Mouse (Mus musculus): ENCODE measurements around the gene Slc25a42. TPM values are rescaled to one million over a fixed set of nuclear protein-coding genes. Genes with fewer than 3 reads are reported as not detected.
A peak's percentile ranks its signal among the peaks of the same experiment; 100 is the strongest.

Gene Slc25a42
- polyA plus RNA-seq, 1 experiment, result 129 TPM

- no peaks in the 10 kb centered on the region; the same call in 1 of the 2 replicates for H3K36me3 ChIP-seq (ENCODE audit: control insufficient read depth, insufficient read depth, low read length)
- no peak overlapping the region for H3K4me3 ChIP-seq (ENCODE audit: insufficient read depth, low read depth, low read length)
- no peak for DNase-seq
- WGBS, result 71% methylated on average over 5 of the region's 5 CpGs
- TF ChIP-seq CTCF (conservative IDR thresholded peaks at IDR 0.05; ENCODE audit: insufficient read depth, insufficient read length, low read depth, low read length) (no peak), POLR2A (IDR thresholded peaks at IDR 0.05; ENCODE audit: low read depth, low read length) (no peak)
- no peak overlapping the region for H3K27ac ChIP-seq (ENCODE audit: insufficient read depth, low read depth, low read length)
- H3K27me3 ChIP-seq (replicated peaks; ENCODE audit: control insufficient read depth, insufficient read depth, low read length), result no peaks in the 10 kb centered on the region
- peaks cover 8% of the 10 kb centered on the region for H3K4me1 ChIP-seq (ENCODE audit: control insufficient read depth, insufficient read depth, low read length)
These were observed 38.8 kb downstream of the Slc25a42 start for GRCm38 (mm10) chr8:70173320-70173719.

- 1% methylated on average over 27 of the region's 27 CpGs for WGBS
- H3K4me3 ChIP-seq (ENCODE audit: insufficient read depth, low read depth, low read length), result peak within 1 kb of the TSS; percentile 80
- peak; percentile 98 for DNase-seq
- H3K36me3 ChIP-seq (ENCODE audit: control insufficient read depth, insufficient read depth, low read length), result no peaks in the 10 kb centered on the region
- no peaks in the 10 kb centered on the region for H3K27me3 ChIP-seq (replicated peaks; ENCODE audit: control insufficient read depth, insufficient read depth, low read length)
- H3K4me1 ChIP-seq (ENCODE audit: control insufficient read depth, insufficient read depth, low read length), result peaks cover 8% of the 10 kb centered on the region
- peak within 1 kb of the TSS; percentile 58; the same call in 1 of the 2 replicates for H3K27ac ChIP-seq (ENCODE audit: insufficient read depth, low read depth, low read length)
- TF ChIP-seq POLR2A (IDR thresholded peaks at IDR 0.05; ENCODE audit: low read depth, low read length) (peak; percentile 61), CTCF (conservative IDR thresholded peaks at IDR 0.05; ENCODE audit: insufficient read depth, insufficient read length, low read depth, low read length) (no peak)
These were observed 39.9 kb downstream of the Slc25a42 start, which contains the start of gene Tmem161a for GRCm38 (mm10) chr8:70172043-70172681. Gene Tmem161a (plus strand): TSS chr8:70172356.

- H3K36me3 ChIP-seq (ENCODE audit: control insufficient read depth, insufficient read depth, low read length), result no peaks in the 10 kb centered on the region
- DNase-seq, result no peak
- H3K27ac ChIP-seq (ENCODE audit: insufficient read depth, low read depth, low read length), result no peak overlapping the region
- 75% methylated on average over 7 of the region's 7 CpGs for WGBS
- H3K27me3 ChIP-seq (replicated peaks; ENCODE audit: control insufficient read depth, insufficient read depth, low read length), result no peaks in the 10 kb centered on the region
- no peak overlapping the region for H3K4me3 ChIP-seq (ENCODE audit: insufficient read depth, low read depth, low read length)
- TF ChIP-seq POLR2A (IDR thresholded peaks at IDR 0.05; ENCODE audit: low read depth, low read length) (no peak), CTCF (conservative IDR thresholded peaks at IDR 0.05; ENCODE audit: insufficient read depth, insufficient read length, low read depth, low read length) (no peak)
- H3K4me1 ChIP-seq (ENCODE audit: control insufficient read depth, insufficient read depth, low read length), result peaks cover 8% of the 10 kb centered on the region
These were observed 40.9 kb downstream of the Slc25a42 start for GRCm38 (mm10) chr8:70171240-70171639.

GRCm38 (mm10) chr8:70170748-70171147 is 41.4 kb downstream of the Slc25a42 start:
- Histone ChIP-seq H3K4me3 (ENCODE audit: insufficient read depth, low read depth, low read length) (no peak overlapping the region), H3K27ac (ENCODE audit: insufficient read depth, low read depth, low read length) (no peak overlapping the region), H3K4me1 (ENCODE audit: control insufficient read depth, insufficient read depth, low read length) (peaks cover 8% of the 10 kb centered on the region), H3K36me3 (ENCODE audit: control insufficient read depth, insufficient read depth, low read length) (no peaks in the 10 kb centered on the region), H3K27me3 (replicated peaks; ENCODE audit: control insufficient read depth, insufficient read depth, low read length) (no peaks in the 10 kb centered on the region)
- TF ChIP-seq POLR2A (IDR thresholded peaks at IDR 0.05; ENCODE audit: low read depth, low read length) (no peak), CTCF (conservative IDR thresholded peaks at IDR 0.05; ENCODE audit: insufficient read depth, insufficient read length, low read depth, low read length) (no peak)
- DNase-seq, result peak; percentile 87
- WGBS, result 54% methylated on average over 3 of the region's 3 CpGs

GRCm38 (mm10) chr8:70170116-70170515 is 42.0 kb downstream of the Slc25a42 start:
- WGBS, result 86% methylated on average over 3 of the region's 3 CpGs
- Histone ChIP-seq H3K27me3 (replicated peaks; ENCODE audit: control insufficient read depth, insufficient read depth, low read length) (no peaks in the 10 kb centered on the region), H3K27ac (ENCODE audit: insufficient read depth, low read depth, low read length) (no peak overlapping the region), H3K4me1 (ENCODE audit: control insufficient read depth, insufficient read depth, low read length) (peaks cover 8% of the 10 kb centered on the region), H3K36me3 (ENCODE audit: control insufficient read depth, insufficient read depth, low read length) (no peaks in the 10 kb centered on the region), H3K4me3 (ENCODE audit: insufficient read depth, low read depth, low read length) (no peak overlapping the region)
- no peak for DNase-seq
- TF ChIP-seq CTCF (conservative IDR thresholded peaks at IDR 0.05; ENCODE audit: insufficient read depth, insufficient read length, low read depth, low read length) (no peak), POLR2A (IDR thresholded peaks at IDR 0.05; ENCODE audit: low read depth, low read length) (no peak)

GRCm38 (mm10) chr8:70166504-70167110 is 45.5 kb downstream of the Slc25a42 start:
- 2% methylated on average over 21 of the region's 21 CpGs for WGBS
- Histone ChIP-seq H3K27me3 (replicated peaks; ENCODE audit: control insufficient read depth, insufficient read depth, low read length) (no peaks in the 10 kb centered on the region), H3K4me1 (ENCODE audit: control insufficient read depth, insufficient read depth, low read length) (peaks cover 5% of the 10 kb centered on the region; the same call in 1 of the 2 replicates), H3K36me3 (ENCODE audit: control insufficient read depth, insufficient read depth, low read length) (no peaks in the 10 kb centered on the region), H3K4me3 (ENCODE audit: insufficient read depth, low read depth, low read length) (no peak overlapping the region), H3K27ac (ENCODE audit: insufficient read depth, low read depth, low read length) (no peak overlapping the region)
- peak; percentile 80 for TF ChIP-seq CTCF (conservative IDR thresholded peaks at IDR 0.05; ENCODE audit: insufficient read depth, insufficient read length, low read depth, low read length)
- TF ChIP-seq POLR2A (IDR thresholded peaks at IDR 0.05; ENCODE audit: low read depth, low read length), result no peak
- DNase-seq, result peak; percentile 46

GRCm38 (mm10) chr8:70163316-70163715 is 48.8 kb downstream of the Slc25a42 start:
- no peak overlapping the region for H3K27ac ChIP-seq (ENCODE audit: insufficient read depth, low read depth, low read length)
- no peak for DNase-seq
- no peaks in the 10 kb centered on the region for H3K27me3 ChIP-seq (replicated peaks; ENCODE audit: control insufficient read depth, insufficient read depth, low read length)
- TF ChIP-seq CTCF (conservative IDR thresholded peaks at IDR 0.05; ENCODE audit: insufficient read depth, insufficient read length, low read depth, low read length), result no peak
- TF ChIP-seq POLR2A (IDR thresholded peaks at IDR 0.05; ENCODE audit: low read depth, low read length), result no peak
- no peaks in the 10 kb centered on the region for H3K4me1 ChIP-seq (ENCODE audit: control insufficient read depth, insufficient read depth, low read length)
- H3K4me3 ChIP-seq (ENCODE audit: insufficient read depth, low read depth, low read length), result no peak overlapping the region
- 78% methylated on average over 3 of the region's 3 CpGs for WGBS
- no peaks in the 10 kb centered on the region for H3K36me3 ChIP-seq (ENCODE audit: control insufficient read depth, insufficient read depth, low read length)
